Mouse (Mus musculus) heart, adult 2 months (tissue): ENCODE data around the gene Acat3.

ENCODE experiments used
- CTCF ChIP-seq: fragments of 200-600 bp; IDR thresholded peaks from 2 replicates; pipeline ENCODE4 v1.8.1; 2022; ENCODE audit warnings: antibody characterized with exemption, mild to moderate bottlenecking, moderate library complexity
- EP300 ChIP-seq: fragments of 200-500 bp; IDR thresholded peaks from 2 replicates; pipeline ENCODE4 v1.6.1; 2011; ENCODE audit warnings: low read depth, low read length, control low read depth; ENCODE audit not compliant: insufficient read depth
- POLR2A ChIP-seq: fragments of 200-500 bp; IDR thresholded peaks from 2 replicates; pipeline ENCODE4 v1.6.1; 2011; ENCODE audit warnings: mild to moderate bottlenecking, low read depth, low read length, control low read depth; ENCODE audit not compliant: insufficient read depth

GRCm38 (mm10) chr17:12915488-12915880, 24.9 kb downstream of the Acat3 start, which contains the start of gene Tcp1:
- no peak for TF ChIP-seq POLR2A
- no peak for TF ChIP-seq CTCF
- TF ChIP-seq EP300: no peak
